Mouse (Mus musculus) liver, embryonic 14.5 days (tissue): ENCODE results near the gene Pds5a.

Experiments used
- CTCF ChIP-seq: IDR thresholded peaks from 2 replicates; pipeline ENCODE4 v1.5.1; 2016; ENCODE audit warnings: antibody characterized with exemption, low read depth, control low read depth
- EP300 ChIP-seq: IDR thresholded peaks from 2 replicates; pipeline ENCODE4 v1.6.1; 2016; ENCODE audit warnings: antibody characterized with exemption, low read depth

DNA sequence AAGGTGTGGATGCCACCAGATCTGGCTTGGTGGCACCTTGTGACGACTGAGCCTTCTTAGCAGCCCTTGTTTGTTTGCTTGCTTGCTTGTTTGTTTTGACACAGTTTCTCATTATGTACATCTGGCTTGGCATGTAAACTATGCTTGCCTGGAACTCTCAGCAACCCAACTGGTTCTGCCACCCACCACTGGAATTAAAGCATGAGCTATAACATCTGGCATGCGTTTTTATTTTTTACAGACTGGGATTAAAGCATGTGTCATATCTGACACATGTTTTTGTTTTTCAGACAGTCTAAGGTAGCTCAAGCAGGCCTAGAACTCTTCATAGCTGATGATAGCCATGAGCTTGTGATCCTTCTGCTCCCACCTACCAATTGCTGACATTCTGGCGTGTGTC lies 119.5 kb downstream of the Pds5a start:
- TF ChIP-seq CTCF (no peak), EP300 (no peak)
